Mouse (Mus musculus): ENCODE measurements around the gene Tgm2.

Gene Tgm2

GRCm38 (mm10) chr2:158106947-158107587 lies 39.2 kb downstream of the Tgm2 start:
- peak in 1 of 2 experiments; percentile 38 for DNase-seq

- DNase-seq: no peak
These were observed 40.6 kb downstream of the Tgm2 start for GRCm38 (mm10) chr2:158105605-158106004.

GRCm38 (mm10) chr2:158104966-158105365 lies 41.3 kb downstream of the Tgm2 start:
- no peak for DNase-seq

- no peak for DNase-seq
These were observed 44.5 kb downstream of the Tgm2 start for GRCm38 (mm10) chr2:158101768-158102167.

- DNase-seq: no peak
These were observed 46.7 kb downstream of the Tgm2 start for GRCm38 (mm10) chr2:158099537-158099936.

- no peak for DNase-seq
These were observed 47.5 kb downstream of the Tgm2 start for GRCm38 (mm10) chr2:158098730-158099129.

GRCm38 (mm10) chr2:158097071-158097470 lies 49.2 kb downstream of the Tgm2 start:
- DNase-seq: no peak

- DNase-seq: no peak
These were observed 51.4 kb downstream of the Tgm2 start for GRCm38 (mm10) chr2:158094846-158095245.

- no peak for DNase-seq
These were observed 51.9 kb downstream of the Tgm2 start for GRCm38 (mm10) chr2:158094300-158094699.

- no peak for DNase-seq
These were observed 52.9 kb downstream of the Tgm2 start for GRCm38 (mm10) chr2:158093345-158093744.

GRCm38 (mm10) chr2:158090096-158090495 lies 56.1 kb downstream of the Tgm2 start:
- DNase-seq: no peak

- peak; percentile 11 to 23 for DNase-seq
These were observed 61.8 kb downstream of the Tgm2 start for GRCm38 (mm10) chr2:158084486-158084885.

- no peak for DNase-seq
These were observed 65.5 kb downstream of the Tgm2 start for GRCm38 (mm10) chr2:158080622-158081241.

GRCm38 (mm10) chr2:158079843-158080395 lies 66.3 kb downstream of the Tgm2 start:
- no peak for DNase-seq

- no peak for DNase-seq
These were observed 67.3 kb downstream of the Tgm2 start for GRCm38 (mm10) chr2:158078971-158079370.

- no peak for DNase-seq
These were observed 68.3 kb downstream of the Tgm2 start for GRCm38 (mm10) chr2:158077981-158078380.

GRCm38 (mm10) chr2:158076690-158077089 lies 69.5 kb downstream of the Tgm2 start:
- no peak for DNase-seq

GRCm38 (mm10) chr2:158074835-158075234 lies 71.4 kb downstream of the Tgm2 start:
- DNase-seq: no peak

- DNase-seq: no peak
These were observed 74.6 kb downstream of the Tgm2 start for GRCm38 (mm10) chr2:158071633-158071995.

GRCm38 (mm10) chr2:158070885-158071632 lies 75.2 kb downstream of the Tgm2 start:
- no peak for DNase-seq

- no peak for DNase-seq
These were observed 77.7 kb downstream of the Tgm2 start for GRCm38 (mm10) chr2:158068444-158068971.

GRCm38 (mm10) chr2:158067260-158067824 lies 78.9 kb downstream of the Tgm2 start:
- DNase-seq: no peak

- DNase-seq: no peak
These were observed 79.8 kb downstream of the Tgm2 start for GRCm38 (mm10) chr2:158066456-158066855.
